Mouse (Mus musculus) embryonic stem cell, embryonic (primary cell): ENCODE data around the gene Tram2.

Experiments
- CTCF ChIA-PET, 4 experiments: fragments of 300-600 bp in 2 of 4; fragments of 350-600 bp in 2 of 4; sonication (Branson Sonifier 250); formaldehyde crosslinking; loops; one replicate each; lab custom pipeline; 2022; ENCODE audit warnings: inconsistent platforms in 2 of 4; lab: Charles Lee
- POLR2A ChIA-PET, 4 experiments: fragments of 300-600 bp in 2 of 4; fragments of 350-600 bp in 2 of 4; sonication (Branson Sonifier 250); formaldehyde crosslinking; loops; one replicate each; lab custom pipeline; 2022; ENCODE audit warnings: antibody characterized with exemption in 4 of 4, inconsistent platforms in 1 of 4; lab: Charles Lee

Tram2 gene

DNA sequence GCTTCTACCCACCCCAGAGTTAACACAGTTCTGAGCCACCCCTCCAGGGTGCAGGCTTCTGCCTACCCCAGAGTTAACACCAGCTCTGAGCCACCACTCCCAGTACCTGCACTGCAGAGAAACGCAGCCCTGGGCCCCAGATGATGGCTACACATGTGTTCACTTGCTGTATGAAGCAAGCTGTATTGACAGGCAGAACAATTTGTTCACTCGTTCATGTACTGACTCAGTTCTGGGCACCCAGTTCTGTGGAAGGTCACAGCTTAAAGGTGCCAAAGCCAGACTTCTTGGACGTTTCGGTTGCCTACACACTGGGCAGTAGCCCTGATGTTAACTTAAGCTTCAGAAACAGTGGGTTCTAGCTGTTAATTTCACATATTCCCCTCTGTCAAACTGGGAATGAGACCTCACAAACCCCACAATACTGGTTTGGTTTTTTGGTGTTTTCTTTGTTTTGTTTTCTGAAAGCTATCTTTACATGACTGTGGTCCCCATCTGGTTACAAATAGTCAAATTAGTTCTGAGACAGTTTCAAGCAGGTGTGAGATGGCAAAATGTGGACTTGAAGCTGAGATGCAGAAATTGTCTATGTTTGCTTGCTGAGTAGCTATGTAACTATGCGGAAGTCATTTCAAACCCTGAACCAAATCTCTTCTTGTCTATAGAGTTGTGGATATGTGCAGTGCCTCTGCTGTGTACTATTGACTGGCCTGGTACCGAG is 41.0 kb downstream of the Tram2 start:
- ChIA-PET POLR2A (interaction anchor here in 1 of 4 experiments (0.9 kb wide), 1 partner anchor 29 kb away, joined by 3 read pairs; no protein-coding TSS in a partner anchor), CTCF (no interaction called here)

DNA sequence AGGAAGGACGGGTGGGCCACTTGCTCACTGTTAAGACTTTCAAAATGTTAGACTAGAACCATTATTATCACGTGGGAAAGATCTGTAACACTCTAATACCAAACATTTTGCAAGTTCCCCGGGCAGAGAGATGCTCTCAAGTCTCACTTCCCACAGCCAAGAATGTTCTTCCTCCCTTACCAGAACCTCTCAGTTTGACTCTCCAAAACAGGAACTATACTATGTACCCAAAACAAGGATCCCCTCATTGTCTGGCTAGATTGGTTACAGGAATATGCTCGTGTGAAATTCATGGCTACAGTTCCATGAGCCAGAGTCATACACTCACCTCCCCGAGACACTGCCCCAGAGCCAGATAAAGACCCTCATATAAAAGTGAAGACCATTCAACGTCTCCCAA is 43.2 kb downstream of the Tram2 start:
- ChIA-PET POLR2A (no interaction called here), CTCF (no interaction called here)

DNA sequence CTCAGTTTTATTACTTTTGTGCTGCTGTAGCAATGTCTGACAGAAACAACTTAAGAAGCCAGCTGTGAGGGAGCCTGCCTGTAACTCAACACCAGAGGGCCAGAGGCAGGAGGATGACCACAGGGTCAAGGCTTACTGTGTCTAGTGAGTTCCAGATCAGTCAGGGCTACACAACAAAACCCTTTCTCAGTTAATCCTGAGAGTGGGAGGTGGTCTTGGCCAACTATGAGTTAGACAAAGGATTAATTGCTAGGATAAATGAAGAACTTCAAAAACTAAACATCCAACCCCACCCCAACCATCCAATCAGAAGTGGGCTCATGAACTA is 45.3 kb downstream of the Tram2 start:
- POLR2A ChIA-PET, result interaction anchor here in 1 of 4 experiments (1.1 kb wide), 1 partner anchor 19 kb away, joined by 3 read pairs; no protein-coding TSS in a partner anchor
- CTCF ChIA-PET, result no interaction called here

DNA sequence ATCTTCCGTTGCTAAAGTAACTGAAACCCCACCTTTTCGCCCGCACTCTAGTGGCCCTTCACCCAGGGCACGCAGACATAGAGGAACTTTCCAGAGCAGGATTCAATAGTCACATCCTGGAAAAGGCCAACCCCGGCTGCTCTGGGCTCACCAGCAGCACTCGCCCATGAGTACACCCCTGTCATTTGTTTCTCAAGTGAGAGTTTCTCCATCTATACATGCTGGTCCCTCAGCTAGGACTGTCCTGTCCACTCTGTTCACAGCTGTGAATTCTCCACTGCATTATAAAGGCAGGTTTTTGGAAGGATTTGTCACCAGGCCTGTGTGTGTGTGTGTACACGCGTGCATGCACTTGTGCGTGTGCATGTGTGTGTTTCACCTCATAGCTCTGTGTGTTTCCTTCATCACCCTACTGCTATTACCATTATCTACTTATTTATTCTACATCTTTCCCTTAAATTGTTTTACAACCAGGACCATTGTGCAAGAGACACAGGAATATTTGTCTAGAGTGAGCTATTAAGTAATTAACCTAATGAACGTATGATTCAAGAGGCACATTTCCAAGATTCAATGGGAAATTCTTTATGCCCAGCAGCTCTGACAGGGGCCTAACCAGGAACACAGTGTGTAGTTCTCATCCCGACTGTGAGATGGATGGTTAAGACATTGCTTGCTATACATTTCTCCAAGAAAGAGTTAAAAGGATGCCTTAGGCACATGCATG is 45.8 kb downstream of the Tram2 start:
- POLR2A ChIA-PET, result interaction anchor here in 2 of 4 experiments (1.1 to 1.2 kb wide), 2 partner anchors 8 to 20 kb away, joined by 3 read pairs; no protein-coding TSS in a partner anchor

GRCm38 (mm10) chr1:21031650-21032049 is 47.4 kb downstream of the Tram2 start:
- POLR2A ChIA-PET, result no interaction called here

More for the DNA sequence above, 45.8 kb downstream of the Tram2 start:
- CTCF ChIA-PET, result no interaction called here

GRCm38 (mm10) chr1:21029000-21029399 is 50.0 kb downstream of the Tram2 start:
- POLR2A ChIA-PET, result interaction anchor here in 1 of 4 experiments (0.7 kb wide), 1 partner anchor 47 kb away, joined by 4 read pairs; no protein-coding TSS in a partner anchor

More at GRCm38 (mm10) chr1:21031650-21032049, 47.4 kb downstream of the Tram2 start:
- CTCF ChIA-PET, result interaction anchor here in 1 of 4 experiments (1.0 kb wide), 1 partner anchor 57 kb away, joined by 3 read pairs; no protein-coding TSS in a partner anchor

DNA sequence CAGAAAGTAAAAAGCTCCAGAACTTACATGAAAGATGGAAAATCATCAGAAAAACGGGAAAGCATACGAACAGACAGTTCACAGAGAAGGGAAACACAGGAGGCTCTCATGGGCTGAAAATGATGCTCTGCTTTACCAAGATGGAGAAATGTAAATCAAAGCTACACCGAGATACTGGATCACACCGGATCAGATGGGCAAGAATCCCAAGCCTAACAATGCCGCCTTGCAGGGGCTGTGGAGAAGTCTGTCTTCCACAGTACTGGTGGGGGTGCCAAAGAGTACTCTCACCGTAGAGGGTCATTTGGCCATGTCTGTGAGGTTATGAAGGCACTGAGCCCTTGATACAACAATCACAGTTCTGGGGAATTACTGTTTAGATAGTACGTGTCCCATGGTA is 52.5 kb downstream of the Tram2 start:
- ChIA-PET POLR2A (no interaction called here), CTCF (interaction anchor here in 2 of 4 experiments (0.6 to 0.7 kb wide), 3 partner anchors 43 to 934 kb away, joined by 3 to 4 read pairs (median 4); no protein-coding TSS in a partner anchor)

More at GRCm38 (mm10) chr1:21029000-21029399, 50.0 kb downstream of the Tram2 start:
- CTCF ChIA-PET, result interaction anchor here in 1 of 4 experiments (0.7 kb wide), 1 partner anchor 32 kb away, joined by 5 read pairs; no protein-coding TSS in a partner anchor

DNA sequence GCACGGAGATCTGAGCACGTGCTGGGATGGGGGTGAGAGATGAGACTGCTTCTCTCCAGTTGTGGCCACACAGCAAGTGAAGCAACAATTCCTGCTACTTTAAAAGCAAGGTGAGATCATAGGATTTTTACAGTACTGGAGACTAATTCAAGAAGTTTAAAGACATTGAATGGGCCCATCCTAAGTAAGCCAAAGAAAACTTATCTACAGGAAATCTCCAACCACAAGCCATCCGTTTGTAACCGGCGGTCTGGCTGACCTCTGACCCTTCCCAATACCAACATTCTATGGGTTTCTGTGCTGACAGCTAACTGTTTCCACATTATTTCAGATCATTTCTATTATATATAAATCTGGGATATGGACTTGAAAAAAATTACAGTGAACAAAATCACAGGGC is 53.8 kb downstream of the Tram2 start:
- POLR2A ChIA-PET, result interaction anchor here in 1 of 4 experiments (0.6 kb wide), 1 partner anchor 66 kb away, joined by 4 read pairs; no protein-coding TSS in a partner anchor
- CTCF ChIA-PET, result no interaction called here

DNA sequence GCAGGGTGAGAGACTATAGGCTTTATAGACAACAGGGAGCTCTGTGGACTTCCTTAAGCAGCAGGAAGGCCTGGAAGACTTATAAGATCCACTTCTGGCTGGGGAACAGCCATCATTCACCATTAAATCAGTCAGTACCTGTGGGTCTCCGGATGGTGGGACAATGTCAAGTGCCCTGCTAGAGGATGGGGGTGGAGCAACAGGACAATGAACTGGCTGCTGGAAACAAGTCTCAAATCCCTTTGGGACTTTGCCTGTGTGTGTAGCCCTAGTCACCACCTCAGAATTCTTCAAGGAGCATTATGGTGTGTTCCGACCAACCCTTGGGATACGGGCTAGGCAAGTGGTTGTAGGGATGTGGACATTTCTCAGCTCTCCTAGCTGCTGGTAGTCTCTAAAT is 55.9 kb downstream of the Tram2 start:
- ChIA-PET POLR2A (no interaction called here), CTCF (no interaction called here)

GRCm38 (mm10) chr1:21014463-21014862 is 64.6 kb downstream of the Tram2 start:
- ChIA-PET CTCF (no interaction called here), POLR2A (interaction anchor here in 2 of 4 experiments (0.6 to 0.8 kb wide), 2 partner anchors 12 to 38 kb away, joined by 3 read pairs; no protein-coding TSS in a partner anchor)

DNA sequence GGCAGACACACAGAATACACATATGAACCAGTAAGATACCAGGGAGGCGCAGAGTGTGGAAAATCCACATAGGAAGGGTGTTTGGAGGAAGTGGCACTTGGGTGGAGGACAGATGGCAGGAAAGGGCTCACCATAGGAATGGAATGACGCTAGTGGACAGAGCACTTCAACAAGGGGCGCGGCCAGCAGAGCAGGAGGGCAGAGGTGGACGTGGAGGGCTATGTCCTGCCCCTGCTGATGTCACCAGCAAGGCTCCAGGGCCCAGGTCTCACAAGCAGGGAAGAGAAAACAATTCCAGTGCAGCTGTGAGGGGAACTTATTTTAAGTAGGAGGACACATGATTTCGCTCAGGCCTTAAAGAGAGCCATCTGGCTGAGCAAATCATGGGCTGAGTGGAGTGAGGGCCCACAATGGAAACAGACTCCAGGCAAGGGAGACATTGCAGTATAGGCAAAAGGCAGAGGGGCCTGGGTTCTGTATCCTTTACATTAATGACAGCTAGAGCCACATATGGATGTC is 68.7 kb downstream of the Tram2 start:
- POLR2A ChIA-PET, result no interaction called here
- CTCF ChIA-PET, result no interaction called here

DNA sequence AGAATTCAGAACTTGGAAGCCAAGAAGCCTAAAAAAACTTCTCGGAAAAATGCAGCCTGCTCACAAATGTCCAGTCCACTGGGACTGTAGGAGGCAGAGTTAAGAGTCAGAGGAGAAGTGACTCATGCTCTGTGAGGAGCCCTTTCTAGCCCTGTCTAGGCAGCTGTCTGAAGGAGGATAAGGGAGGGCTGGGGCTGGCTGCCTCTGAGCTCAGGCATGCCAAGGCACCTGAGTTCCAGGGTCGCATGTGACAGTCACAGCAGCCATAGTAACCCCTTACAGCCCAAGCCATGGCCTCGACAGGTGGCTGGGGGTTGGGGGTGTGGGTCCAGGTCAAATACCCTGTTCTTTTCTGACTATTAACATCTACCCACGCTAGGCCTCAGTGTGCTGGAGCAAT is 70.1 kb downstream of the Tram2 start:
- ChIA-PET CTCF (interaction anchor here in 2 of 4 experiments (0.6 to 1.1 kb wide), 2 partner anchors 70 kb away, joined by 3 to 4 read pairs; no protein-coding TSS in a partner anchor), POLR2A (no interaction called here)

- CTCF ChIA-PET, result interaction anchor here in 3 of 4 experiments (0.6 to 1.1 kb wide), 3 partner anchors 69 kb away, joined by 3 to 4 read pairs (median 3); no protein-coding TSS in a partner anchor
Measured at GRCm38 (mm10) chr1:21007941-21008701, 70.9 kb downstream of the Tram2 start.

DNA sequence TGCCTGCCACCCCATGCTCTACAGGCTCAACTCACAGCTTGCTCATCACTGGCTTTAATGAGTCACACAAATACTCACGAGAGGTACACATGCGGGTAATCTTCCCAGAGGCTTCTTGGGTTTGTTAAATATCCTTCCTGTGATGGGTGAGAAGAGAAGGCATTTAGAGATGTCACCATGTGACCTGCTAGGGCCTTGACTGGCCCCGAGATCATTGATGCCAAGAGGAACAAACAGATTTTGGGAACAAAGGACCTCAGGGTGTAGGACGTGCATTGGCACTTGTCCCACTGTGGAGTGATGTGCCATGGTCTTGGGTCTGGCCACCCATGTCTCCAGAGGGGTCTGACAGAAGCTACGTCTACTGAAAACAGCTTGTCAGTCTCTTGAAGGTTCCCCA is 72.3 kb downstream of the Tram2 start:
- POLR2A ChIA-PET, result no interaction called here
- CTCF ChIA-PET, result no interaction called here

More at GRCm38 (mm10) chr1:21007941-21008701, 70.9 kb downstream of the Tram2 start:
- POLR2A ChIA-PET, result interaction anchor here in 3 of 4 experiments (0.6 to 1.1 kb wide), 3 partner anchors 59 to 911 kb away, joined by 3 read pairs; no protein-coding TSS in a partner anchor

GRCm38 (mm10) chr1:21004596-21004995 is 74.4 kb downstream of the Tram2 start:
- ChIA-PET POLR2A (no interaction called here), CTCF (no interaction called here)

DNA sequence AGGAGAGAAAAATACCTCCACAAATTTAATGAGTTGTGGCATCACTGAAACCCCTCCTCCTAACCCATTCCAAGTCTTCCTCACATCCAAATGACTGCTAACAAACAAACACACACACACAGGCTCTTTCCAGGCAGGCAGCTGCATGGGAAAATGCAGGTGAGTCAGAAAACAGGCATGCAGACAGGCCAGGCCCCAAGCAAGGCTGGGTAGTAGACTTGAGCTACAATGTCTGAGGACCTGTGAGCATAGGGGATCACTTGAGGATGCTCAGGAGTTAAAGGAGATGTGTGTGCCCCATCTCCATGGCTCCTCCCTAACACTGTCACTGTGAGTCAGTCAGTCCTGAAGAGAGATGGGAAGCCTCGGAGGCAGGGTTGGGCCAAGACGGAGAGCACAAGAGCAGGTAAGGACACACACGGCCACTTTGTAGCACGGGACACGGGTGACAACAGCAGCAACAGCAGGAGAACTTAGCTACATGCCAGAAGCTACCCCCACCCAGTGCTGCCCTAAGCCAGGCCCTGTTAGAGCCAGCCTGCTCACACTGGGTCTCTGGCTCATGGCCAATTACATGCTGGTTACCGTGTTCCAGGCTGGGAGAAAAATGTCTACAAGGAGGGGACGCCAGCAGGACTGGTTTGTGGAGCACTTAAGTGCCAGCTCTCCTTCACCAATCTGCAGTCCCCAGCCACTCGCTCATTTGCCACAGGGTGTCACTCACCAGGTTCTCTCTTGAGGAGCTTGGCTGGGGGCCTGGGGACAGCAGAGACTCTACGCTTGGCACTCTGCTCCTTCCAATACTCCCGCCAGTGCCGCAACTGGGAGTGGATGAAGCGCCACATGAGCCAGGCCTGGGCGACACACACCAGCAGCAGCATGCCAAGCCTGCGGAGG is 76.5 kb downstream of the Tram2 start:
- CTCF ChIA-PET, result no interaction called here
- POLR2A ChIA-PET, result interaction anchor here in 2 of 4 experiments (0.7 to 0.8 kb wide), 2 partner anchors 12 to 13 kb away, joined by 3 read pairs; no protein-coding TSS in a partner anchor

- ChIA-PET CTCF (interaction anchor here in 1 of 4 experiments (0.8 kb wide), 1 partner anchor 220 kb away, joined by 3 read pairs; the partner anchor contains the start of gene Tmem14a), POLR2A (interaction anchor here in 2 of 4 experiments (0.6 to 0.8 kb wide), 3 partner anchors 14 to 17 kb away, joined by 3 read pairs; no protein-coding TSS in a partner anchor)
Measured at GRCm38 (mm10) chr1:20997881-20998389, 81.1 kb downstream of the Tram2 start.
